Mouse (Mus musculus) Muller cell, postnatal 12 days (primary cell): ENCODE measurements around the gene Entpd1.

ENCODE experiments used
- DNase-seq: peaks from one replicate; pipeline ENCODE4 v3.0.0-alpha.2; 2015; ENCODE audit errors: inconsistent ontology term

The Entpd1 gene

GRCm38 (mm10) chr19:40723516-40723915 is 111.3 kb downstream of the Entpd1 start:
- DNase-seq, result no peak

GRCm38 (mm10) chr19:40726148-40726547 is 114.0 kb downstream of the Entpd1 start:
- DNase-seq, result no peak

GRCm38 (mm10) chr19:40726614-40727013 is 114.4 kb downstream of the Entpd1 start:
- no peak for DNase-seq

- DNase-seq, result no peak
Observed at GRCm38 (mm10) chr19:40728213-40728612, 116.0 kb downstream of the Entpd1 start.

- DNase-seq, result no peak
Observed at GRCm38 (mm10) chr19:40728732-40729420, 116.7 kb downstream of the Entpd1 start.

- DNase-seq, result no peak
Observed at GRCm38 (mm10) chr19:40733409-40733808, 121.2 kb downstream of the Entpd1 start.

GRCm38 (mm10) chr19:40733849-40734248 is 121.7 kb downstream of the Entpd1 start:
- no peak for DNase-seq

GRCm38 (mm10) chr19:40736680-40737512 is 124.7 kb downstream of the Entpd1 start:
- DNase-seq, result peak; percentile 79

- DNase-seq, result no peak
Observed at GRCm38 (mm10) chr19:40737613-40738012, 125.4 kb downstream of the Entpd1 start.

- no peak for DNase-seq
Observed at GRCm38 (mm10) chr19:40738683-40739324, 126.6 kb downstream of the Entpd1 start.

- DNase-seq, result no peak
Observed at GRCm38 (mm10) chr19:40746603-40747002, 134.4 kb downstream of the Entpd1 start.

- DNase-seq, result no peak
Observed at GRCm38 (mm10) chr19:40748559-40748958, 136.4 kb downstream of the Entpd1 start, which contains the start of gene Cc2d2b. Gene Cc2d2b (plus strand): TSS chr19:40748753.

GRCm38 (mm10) chr19:40754311-40754710 is 142.1 kb downstream of the Entpd1 start:
- no peak for DNase-seq

GRCm38 (mm10) chr19:40760071-40760470 is 147.9 kb downstream of the Entpd1 start:
- no peak for DNase-seq

- DNase-seq, result no peak
Observed at GRCm38 (mm10) chr19:40762023-40762759, 150.0 kb downstream of the Entpd1 start.

GRCm38 (mm10) chr19:40767189-40767588 is 155.0 kb downstream of the Entpd1 start:
- no peak for DNase-seq

GRCm38 (mm10) chr19:40769341-40769770 is 157.2 kb downstream of the Entpd1 start:
- DNase-seq, result no peak

- no peak for DNase-seq
Observed at GRCm38 (mm10) chr19:40788004-40788714, 176.0 kb downstream of the Entpd1 start.

GRCm38 (mm10) chr19:40788715-40789084 is 176.5 kb downstream of the Entpd1 start:
- no peak for DNase-seq
